Mouse (Mus musculus) gastrocnemius, adult 2 months (tissue): Measurements from ENCODE around the gene Snf8. TPM values are rescaled to one million over a fixed set of nuclear protein-coding genes. Genes with fewer than 3 reads are reported as not detected.

Experiments used
- DNase-seq: peaks from one replicate; pipeline ENCODE4 v3.0.0; 2022
- H3K27ac ChIP-seq: fragments of 200-600 bp; 2 replicates; pipeline ENCODE4 v1.8.1; 2022; ENCODE audit warnings: mild to moderate bottlenecking
- H3K4me3 ChIP-seq: fragments of 200-600 bp; 2 replicates; pipeline ENCODE4 v1.8.1; 2022; ENCODE audit warnings: mild to moderate bottlenecking, moderate library complexity
- CTCF ChIP-seq: fragments of 200-600 bp; IDR thresholded peaks from 2 replicates; pipeline ENCODE4 v1.8.1; 2022; ENCODE audit warnings: antibody characterized with exemption, mild to moderate bottlenecking, moderate library complexity
- intact Hi-C: fragments of 180-260 bp; cut with DNase I; formaldehyde crosslinking; loops from one replicate; pipeline ENCODE4 v1.15.1; 2025
- total RNA-seq, 2 experiments: library from RNA; stranded (reverse); gene quantifications; 2 replicates each; pipeline ENCODE4 v1.2.3; 2021

The Snf8 gene
- total RNA-seq, 2 experiments from 2014 or later = 31.6 to 34.6 TPM

DNA sequence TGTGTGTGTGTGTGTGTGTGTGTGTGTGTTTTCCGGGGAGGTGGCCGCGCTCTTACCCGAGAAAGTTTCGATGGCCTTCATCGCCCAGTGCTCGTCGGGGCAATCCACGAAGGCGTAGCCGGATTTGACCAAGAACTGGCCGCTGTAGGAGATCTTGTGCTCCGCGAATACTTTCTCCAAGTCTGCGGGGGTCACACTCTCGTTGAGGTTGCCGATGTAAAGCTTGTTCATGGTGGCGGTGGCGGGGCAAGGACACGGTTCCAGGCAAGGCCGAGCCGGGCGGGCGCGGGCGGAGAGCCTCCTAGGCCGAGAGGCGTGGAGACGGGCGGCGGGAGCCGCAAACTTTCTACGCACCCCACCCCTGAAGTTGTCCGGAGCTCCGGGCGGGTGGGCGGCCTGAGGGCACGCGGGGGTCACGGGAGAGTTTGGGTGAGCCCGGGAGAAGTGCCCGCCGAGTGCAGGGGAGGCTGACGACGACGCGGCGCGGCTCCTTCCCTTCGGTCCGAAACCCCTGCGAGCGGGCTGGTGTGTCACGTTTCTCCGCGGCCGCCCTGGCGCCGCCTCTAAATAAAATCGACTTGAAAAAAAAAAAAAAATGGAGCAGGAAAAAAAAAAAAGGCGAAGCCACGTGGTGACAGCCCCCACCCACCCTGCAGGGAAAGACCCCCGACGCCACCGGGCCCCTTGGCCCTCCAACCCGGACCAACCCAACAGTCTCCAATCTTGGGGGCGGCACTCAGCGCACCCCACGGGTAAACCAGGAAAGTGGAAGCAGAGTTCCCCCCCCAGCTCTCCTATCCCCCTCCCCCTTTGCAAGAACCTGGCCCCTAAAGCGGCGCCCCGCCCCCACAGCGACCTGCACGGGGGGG is 29.0 kb upstream of the Snf8 start, which contains the start of gene Igf2bp1:
Gene Igf2bp1, minus strand, starts transcription at position 538 of the 869 bp plus-strand sequence.
- Histone ChIP-seq H3K27ac (no peak within 1 kb of the TSS), H3K4me3 (peak within 1 kb of the TSS; percentile 66)
- intact Hi-C loops = no loop called here
- peak; percentile 31 for DNase-seq
- no peak for TF ChIP-seq CTCF

DNA sequence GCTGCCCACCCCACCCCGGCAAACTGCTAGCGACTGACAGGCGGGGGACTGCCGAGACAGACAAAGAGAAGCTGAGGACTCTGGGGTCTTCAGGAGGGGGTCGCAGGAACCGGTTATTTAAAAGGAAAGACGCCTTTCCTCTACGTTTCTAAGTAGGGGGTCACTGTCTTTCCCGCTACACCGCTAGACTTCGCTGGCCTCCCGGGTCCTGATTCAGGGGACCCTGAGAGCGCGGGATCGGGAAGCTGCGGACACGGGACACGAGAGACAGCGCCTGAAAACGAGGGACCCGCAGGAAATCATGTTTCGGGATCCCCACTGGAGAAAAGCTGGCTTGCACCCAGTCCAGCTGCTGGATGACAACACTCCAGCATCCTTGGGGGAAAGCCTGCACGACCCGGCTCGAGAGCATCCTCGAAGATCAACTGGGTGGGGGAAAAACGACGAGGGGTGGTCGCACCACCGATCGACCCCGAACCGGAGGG is 28.3 kb upstream of the Snf8 start:
- peak overlapping the region; percentile 66 for H3K4me3 ChIP-seq
- no peak overlapping the region for H3K27ac ChIP-seq
- no peak for TF ChIP-seq CTCF
- intact Hi-C loops = no loop called here
- DNase-seq = peak; percentile 24

DNA sequence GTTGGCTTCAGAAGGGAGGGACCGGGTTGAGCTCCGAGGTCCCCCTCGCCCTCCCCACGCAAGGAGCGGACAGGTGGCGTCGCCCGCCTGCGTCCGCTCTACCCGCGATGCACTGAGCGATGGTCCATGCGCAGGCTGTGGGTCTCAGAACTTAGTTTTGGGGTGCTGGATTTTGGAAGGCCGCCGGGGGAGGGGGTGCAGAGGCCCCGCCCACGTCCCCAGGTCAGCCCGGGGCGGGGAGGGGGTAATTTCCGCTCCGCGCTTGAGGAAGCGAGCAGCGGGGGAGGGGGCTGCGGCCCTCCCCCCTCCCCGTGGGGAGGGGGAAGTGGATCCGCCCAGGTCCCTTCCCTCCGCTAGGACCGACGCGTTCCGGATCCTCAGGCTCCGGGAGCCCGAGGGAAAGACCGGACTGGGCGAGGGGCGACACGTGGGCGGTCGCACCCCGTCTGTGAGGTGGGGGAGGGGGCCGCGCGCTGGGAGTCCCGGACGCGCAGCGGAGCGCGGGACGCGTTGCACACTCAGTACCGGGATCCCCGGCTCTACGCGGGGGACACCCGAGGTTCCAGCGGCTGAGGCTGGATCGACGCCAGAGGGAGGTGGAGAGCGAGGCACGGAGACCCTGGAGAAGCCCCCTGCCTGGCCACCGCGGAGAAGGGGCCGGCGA is 27.7 kb upstream of the Snf8 start:
- no peak for TF ChIP-seq CTCF
- Histone ChIP-seq H3K4me3 (peak overlapping the region; percentile 66), H3K27ac (no peak overlapping the region)
- DNase-seq = peak; percentile 31
- intact Hi-C loops = no loop called here

DNA sequence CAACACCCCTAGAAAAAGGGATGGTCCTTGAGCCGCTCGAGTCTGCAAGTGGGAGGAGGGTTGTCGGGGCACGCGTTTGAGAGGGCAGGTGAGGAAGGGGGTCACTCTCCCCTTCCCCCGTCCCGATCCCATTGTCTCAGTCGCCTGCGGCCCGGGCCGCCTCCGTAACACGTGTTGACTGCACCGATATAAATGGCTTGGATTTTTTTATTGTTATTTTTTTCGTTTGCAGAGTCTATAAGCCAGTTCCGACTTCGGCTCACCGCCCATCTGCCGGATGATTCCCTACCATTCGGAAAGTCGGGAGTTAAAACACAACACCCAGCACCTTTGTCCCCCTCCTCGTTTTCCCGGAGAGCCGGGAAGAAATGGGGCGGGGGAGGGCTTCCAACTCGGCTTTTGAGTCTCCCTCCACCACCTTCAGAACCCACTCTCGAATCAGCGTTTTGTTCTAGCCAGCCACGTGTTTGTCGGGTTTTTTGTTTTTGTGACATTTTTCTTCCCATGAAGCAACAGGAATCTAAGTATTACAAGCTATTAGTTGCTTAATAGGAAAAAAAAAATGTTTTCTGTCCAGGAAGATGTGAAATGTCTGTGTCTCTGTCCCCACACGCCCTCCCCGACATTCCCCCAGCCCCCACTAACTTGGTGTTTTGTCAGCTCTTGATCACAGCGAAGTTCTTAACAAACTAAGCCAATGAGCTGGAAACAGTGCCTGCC is 27.0 kb upstream of the Snf8 start:
- H3K4me3 ChIP-seq = peak overlapping the region; percentile 66; the same call in 1 of the 2 replicates
- no peak for TF ChIP-seq CTCF
- intact Hi-C loops = no loop called here
- H3K27ac ChIP-seq = no peak overlapping the region
- no peak for DNase-seq

DNA sequence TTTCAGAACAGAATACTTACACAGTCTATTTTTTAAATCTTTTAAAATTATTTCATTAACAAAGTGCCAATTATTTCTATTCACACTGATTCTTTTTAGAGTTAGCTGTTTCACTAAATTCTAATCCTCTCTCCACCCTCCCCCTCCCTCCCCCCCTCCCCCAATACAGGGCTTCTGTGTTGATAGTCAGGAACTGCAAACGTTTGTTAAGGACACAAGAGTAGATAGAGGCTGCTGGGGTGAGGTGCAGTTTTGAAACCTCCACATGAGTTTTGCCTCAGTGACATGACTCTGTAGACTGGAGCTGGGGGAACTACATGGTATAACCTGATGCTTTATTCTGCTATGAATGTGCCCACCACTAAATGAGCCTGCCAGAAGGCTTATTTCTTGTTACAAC is 25.9 kb upstream of the Snf8 start:
- intact Hi-C loops = no loop called here
- DNase-seq = no peak
- H3K4me3 ChIP-seq = no peak overlapping the region
- no peak overlapping the region for H3K27ac ChIP-seq
- no peak for TF ChIP-seq CTCF

DNA sequence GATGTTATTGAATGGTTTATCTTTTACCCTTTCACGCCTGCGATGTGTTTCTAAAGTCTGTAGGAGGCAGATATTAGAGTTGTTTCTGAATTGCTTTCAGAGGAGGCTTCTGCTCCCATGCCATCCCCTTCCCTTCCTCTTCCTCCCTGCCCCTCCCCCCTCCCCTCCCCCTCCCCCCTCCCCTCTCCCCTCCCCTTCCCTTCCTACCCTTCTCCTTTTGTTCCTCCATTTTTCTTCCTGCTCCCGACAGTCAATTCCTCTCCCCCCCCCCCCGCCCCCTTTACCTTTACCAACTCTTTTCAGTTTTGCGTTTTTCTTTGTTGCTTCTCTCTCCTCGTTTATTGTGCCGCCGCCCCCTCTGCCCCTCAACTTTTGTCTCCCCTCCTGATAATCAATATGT is 22.7 kb upstream of the Snf8 start:
- Histone ChIP-seq H3K27ac (no peak overlapping the region), H3K4me3 (no peak overlapping the region)
- no peak for DNase-seq
- intact Hi-C loops = no loop called here
- no peak for TF ChIP-seq CTCF

DNA sequence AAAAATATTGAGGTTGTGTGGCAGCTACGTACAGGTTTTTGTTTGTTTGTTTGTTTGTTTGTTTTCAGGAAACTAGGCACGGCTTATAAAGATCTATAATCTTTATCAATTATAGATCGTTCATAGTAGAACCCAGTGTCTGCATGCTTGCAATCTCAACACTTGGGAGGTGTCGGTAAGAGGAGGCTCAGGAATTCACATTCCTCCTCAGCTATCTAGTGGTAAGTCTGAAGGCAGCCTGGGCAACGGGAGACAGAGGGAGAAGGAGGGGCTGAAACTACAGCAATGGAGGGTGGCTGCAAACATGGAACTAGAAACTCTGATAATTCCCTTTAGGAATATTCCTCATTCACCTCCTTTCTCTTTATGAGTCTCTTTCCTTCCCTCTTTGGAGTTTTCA is 19.3 kb upstream of the Snf8 start:
- no peak overlapping the region for H3K4me3 ChIP-seq
- no peak for DNase-seq
- H3K27ac ChIP-seq = no peak overlapping the region
- intact Hi-C loops = no loop called here
- no peak for TF ChIP-seq CTCF

DNA sequence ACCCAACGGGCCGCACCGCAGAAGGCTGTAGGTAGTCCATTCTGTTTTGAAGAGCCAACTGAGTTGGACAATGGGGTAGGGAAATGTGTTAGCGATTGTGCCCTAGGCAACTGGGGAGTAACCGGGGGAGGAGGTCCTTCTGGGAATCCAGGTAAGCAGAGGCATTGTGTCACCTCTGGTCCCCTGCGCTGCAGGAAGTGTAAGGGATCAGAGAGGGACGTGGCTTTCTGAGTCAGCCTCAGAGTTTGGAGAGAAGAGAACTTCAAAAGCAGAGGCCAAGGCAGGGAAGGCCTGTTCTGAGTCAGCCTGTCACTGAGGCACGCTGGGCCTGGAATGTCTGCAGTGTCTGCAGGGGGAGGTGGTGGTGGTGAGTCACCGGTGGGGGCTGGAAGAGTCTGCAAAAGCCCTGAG is 16.7 kb upstream of the Snf8 start:
- TF ChIP-seq CTCF = no peak
- Histone ChIP-seq H3K27ac (no peak overlapping the region), H3K4me3 (no peak overlapping the region)
- no peak for DNase-seq
- intact Hi-C loops = no loop called here

DNA sequence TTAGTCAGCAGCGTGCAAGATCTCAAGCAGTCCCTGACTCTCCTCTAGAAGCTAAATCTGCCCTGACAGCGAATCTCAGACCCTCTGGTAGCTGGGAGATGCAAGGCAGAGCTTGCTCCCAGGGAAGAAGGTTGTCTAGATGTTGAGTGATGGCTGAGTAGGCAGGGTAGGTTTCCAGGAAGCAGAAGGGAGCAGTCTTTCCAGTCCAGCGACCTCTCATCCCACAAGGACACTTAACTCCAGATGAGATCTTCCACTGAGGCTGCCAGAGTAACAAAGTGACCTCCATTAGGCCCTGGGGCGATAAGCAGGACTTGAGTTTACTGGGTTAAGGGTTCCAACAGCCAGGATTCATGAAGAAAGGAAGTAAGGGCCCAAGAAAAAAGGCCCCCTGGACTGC is 14.1 kb upstream of the Snf8 start:
- Histone ChIP-seq H3K27ac (no peak overlapping the region), H3K4me3 (no peak overlapping the region)
- no peak for DNase-seq
- TF ChIP-seq CTCF = no peak
- intact Hi-C loops = no loop called here

DNA sequence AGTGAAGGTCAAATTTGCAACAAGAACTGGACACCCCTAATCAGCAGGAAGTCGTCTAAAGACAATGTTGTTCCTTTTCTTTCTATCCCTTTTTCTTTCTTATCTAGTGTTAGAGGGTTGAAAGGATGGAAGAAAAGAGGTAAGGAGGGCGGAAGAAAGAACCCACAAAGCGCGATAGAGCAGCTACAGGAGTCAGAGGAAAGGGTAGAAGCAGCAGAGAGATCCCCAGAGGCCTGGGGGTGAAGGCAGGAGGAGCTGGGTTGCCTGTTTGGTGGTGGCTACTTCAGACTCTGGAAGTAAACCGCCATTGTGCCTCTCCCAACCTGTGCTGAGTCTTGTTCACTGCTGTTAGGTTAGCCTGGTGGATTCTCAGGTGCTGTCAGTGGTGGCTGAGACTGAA is 6.6 kb upstream of the Snf8 start:
- H3K27ac ChIP-seq = no peak overlapping the region
- intact Hi-C loops = no loop called here
- DNase-seq = no peak
- no peak overlapping the region for H3K4me3 ChIP-seq
- no peak for TF ChIP-seq CTCF

DNA sequence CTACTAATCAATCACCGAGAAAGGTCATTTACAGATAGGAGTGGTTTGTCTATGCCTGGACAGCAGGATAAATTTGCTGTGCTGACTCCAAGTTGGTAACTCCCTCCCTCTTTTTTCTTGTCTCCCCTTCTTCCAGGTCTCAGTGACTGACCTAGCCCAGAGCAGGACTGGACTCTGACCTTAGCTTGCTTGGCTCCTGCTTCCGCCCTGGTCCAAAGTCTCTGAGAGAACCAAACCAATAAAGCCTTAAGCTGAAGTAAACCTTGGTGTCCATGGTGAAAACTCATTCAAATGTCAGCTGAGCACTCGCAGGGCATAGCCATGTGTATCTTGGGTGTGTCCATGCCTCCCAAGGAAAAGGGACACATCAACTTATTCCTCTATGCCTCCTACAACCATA is 4.1 kb upstream of the Snf8 start:
- no peak for DNase-seq
- intact Hi-C loops = loop anchor here (10.0 kb wide), 1 partner anchor 166 kb away; no protein-coding TSS in a partner anchor
- Histone ChIP-seq H3K27ac (no peak overlapping the region), H3K4me3 (no peak overlapping the region)
- TF ChIP-seq CTCF = no peak

DNA sequence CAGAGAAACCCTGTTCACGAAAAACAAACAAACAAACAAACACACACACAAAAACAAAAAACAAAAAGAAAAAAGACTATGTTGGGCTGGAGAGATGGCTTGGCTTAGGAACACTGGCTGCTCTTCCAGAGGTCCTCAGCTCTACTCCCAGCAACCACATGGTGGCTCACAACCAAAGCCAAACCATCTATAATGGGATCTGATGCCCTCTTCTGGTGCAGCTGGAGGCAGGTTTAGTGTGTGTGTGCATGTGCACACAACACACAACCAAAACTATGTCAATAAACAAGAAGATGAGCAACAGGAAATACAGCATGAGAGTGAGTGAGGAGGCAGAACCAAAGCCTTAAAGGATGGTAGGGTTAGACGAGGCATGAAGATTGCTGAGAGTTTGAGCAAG is 3.0 kb upstream of the Snf8 start:
- no peak for DNase-seq
- intact Hi-C loops = loop anchor here (10.0 kb wide), 1 partner anchor 167 kb away; no protein-coding TSS in a partner anchor
- TF ChIP-seq CTCF = no peak
- no peak overlapping the region for H3K4me3 ChIP-seq
- H3K27ac ChIP-seq = no peak overlapping the region

DNA sequence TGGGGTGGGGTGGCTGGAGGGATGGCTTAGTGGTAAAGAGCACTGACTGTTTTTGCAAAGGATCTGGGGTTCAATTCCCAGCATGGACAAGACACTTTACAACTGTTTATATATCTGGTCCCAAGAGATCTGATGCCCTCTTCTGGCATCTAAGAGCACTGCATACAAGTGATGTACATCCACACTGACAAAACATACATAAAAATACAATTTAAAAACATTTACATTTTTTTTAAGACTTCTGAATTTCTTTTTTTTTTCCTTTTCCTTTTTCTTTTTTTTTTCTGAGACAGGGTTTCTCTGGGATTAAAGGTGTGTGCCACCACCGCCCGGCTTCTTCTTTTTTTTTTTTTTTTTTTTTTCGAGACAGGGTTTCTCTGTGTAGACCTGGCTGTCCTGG is 1.4 kb upstream of the Snf8 start:
- intact Hi-C loops = loop anchor here (10.0 kb wide), 1 partner anchor 168 kb away; no protein-coding TSS in a partner anchor
- Histone ChIP-seq H3K27ac (no peak overlapping the region), H3K4me3 (no peak overlapping the region)
- DNase-seq = no peak
- TF ChIP-seq CTCF = peak; percentile 42
